Mouse (Mus musculus): Measurements from ENCODE around the gene Mkrn2. TPM values are rescaled to one million over a fixed set of nuclear protein-coding genes. Genes with fewer than 3 reads are reported as not detected.
A peak's percentile ranks its signal among the peaks of the same experiment; 100 is the strongest.

Gene Mkrn2
- polyA plus RNA-seq, 1 experiment = 14.8 TPM

GRCm38 (mm10) chr6:115666641-115667040, 64.9 kb downstream of the Mkrn2 start:
- H3K79me3 ChIP-seq (ENCODE audit: low read depth) = peaks cover 93% of the 10 kb centered on the region
- no peak overlapping the region for H3ac ChIP-seq (ENCODE audit: control insufficient read depth, insufficient read length, low read depth)
- peaks cover 100% of the 10 kb centered on the region for H3K79me2 ChIP-seq (ENCODE audit: control insufficient read depth, insufficient read depth)
- TF ChIP-seq FOSL1 (IDR thresholded peaks at IDR 0.05; ENCODE audit: insufficient read depth, low read length, poor library complexity, severe bottlenecking) (no peak), CTCF (IDR thresholded peaks at IDR 0.05; ENCODE audit: control insufficient read depth, insufficient read depth, insufficient read length) (no peak), CEBPB (IDR thresholded peaks at IDR 0.05; ENCODE audit: low read depth) (peak; percentile 20), USF1 (IDR thresholded peaks at IDR 0.05; ENCODE audit: low read depth) (no peak), MAX (IDR thresholded peaks at IDR 0.05) (no peak)
- H3K4me3 ChIP-seq (ENCODE audit: insufficient read depth, poor library complexity, severe bottlenecking) = no peak overlapping the region
- H3K36me3 ChIP-seq (ENCODE audit: control insufficient read depth, insufficient read depth) = peaks cover 6% of the 10 kb centered on the region
- no peaks in the 10 kb centered on the region for H3K27me3 ChIP-seq (ENCODE audit: control insufficient read depth, insufficient read depth, insufficient read length)

Other genes starting within 250 kb of the Mkrn2 start
- gene Pparg, start 241.0 kb upstream of the Mkrn2 start, polyA plus RNA-seq (2012; fragmentation: generic; extraction: Trizol) = 12.6 TPM
- gene Tsen2, start 57.2 kb upstream of the Mkrn2 start, polyA plus RNA-seq (2012; fragmentation: generic; extraction: Trizol) = 16.8 TPM
- gene Mkrn2os, start 9.3 kb upstream of the Mkrn2 start, polyA plus RNA-seq (2012; fragmentation: generic; extraction: Trizol) = 0.01 TPM
- 61.8 TPM for gene Raf1, start 74.7 kb downstream of the Mkrn2 start, polyA plus RNA-seq (2012; fragmentation: generic; extraction: Trizol)
- not detected for gene Tmem40, start 160.5 kb downstream of the Mkrn2 start, polyA plus RNA-seq (2012; fragmentation: generic; extraction: Trizol)
- gene Cand2, start 172.6 kb downstream of the Mkrn2 start, polyA plus RNA-seq (2012; fragmentation: generic; extraction: Trizol) = 8.2 TPM
- gene Rpl32, start 206.8 kb downstream of the Mkrn2 start, polyA plus RNA-seq (2012; fragmentation: generic; extraction: Trizol) = 5,589 TPM
- not detected for gene Efcab12, start 236.5 kb downstream of the Mkrn2 start, polyA plus RNA-seq (2012; fragmentation: generic; extraction: Trizol)